Mouse (Mus musculus): ENCODE data around the gene Snap23.
"Not testable (repeated sequence)": the region's sequence is repeated elsewhere in the genome, so short reads cannot be mapped to it uniquely, and the experiment has no call there.

The Snap23 gene

DNA sequence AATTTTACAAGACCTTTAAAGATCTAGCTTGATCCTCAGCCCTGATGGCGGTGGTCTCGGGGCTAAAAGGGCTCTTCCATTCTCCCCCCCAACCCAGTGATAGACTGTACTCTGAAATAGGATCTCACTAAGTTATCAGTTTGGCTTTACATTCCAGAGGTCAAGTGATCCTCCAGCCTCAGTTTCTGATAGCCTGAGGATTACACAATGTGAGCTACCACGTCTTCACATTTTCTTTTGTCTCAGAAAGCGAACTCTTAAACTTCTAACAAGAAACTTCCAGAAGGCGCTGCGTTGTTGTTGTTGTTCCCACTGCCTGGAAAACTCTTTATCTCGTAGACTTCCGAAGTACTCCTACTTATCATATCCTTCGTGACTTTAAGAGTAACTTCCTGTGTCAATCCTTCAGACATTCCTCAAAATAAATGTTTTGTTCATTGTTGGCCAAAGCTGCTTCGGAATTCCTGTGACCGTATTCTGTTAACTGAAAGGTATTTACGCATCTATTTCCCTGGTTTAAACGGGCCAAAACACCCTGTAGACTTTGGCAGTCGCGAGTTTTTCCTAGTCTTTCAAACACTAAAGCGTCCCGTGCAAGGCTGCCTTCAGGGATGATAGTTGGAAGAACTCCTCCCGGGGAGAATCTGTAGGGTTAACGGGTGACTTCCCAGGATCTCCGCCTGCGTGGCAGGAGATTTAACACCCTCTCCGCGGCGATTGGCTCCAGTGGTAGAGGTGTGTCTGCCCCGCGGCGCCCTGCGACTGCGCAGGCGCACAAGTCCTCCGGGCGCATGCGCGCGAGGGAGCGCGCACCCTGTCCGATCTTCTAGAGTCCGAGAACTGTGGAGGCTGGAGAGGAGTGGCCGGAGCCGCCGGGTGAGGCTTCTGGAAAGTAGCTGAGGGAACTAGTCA, at the start of gene Snap23:
Gene Snap23 (plus strand): TSS at position 786 of the 912 bp plus-strand sequence.
- DNase-seq (ENCODE audit: low read depth, low spot score), result peak; percentile 92

GRCm38 (mm10) chr2:120518547-120519210, 48.8 kb upstream of the Snap23 start:
- no peak for DNase-seq (ENCODE audit: low read depth, low spot score)

- DNase-seq (ENCODE audit: low read depth, low spot score), result no peak
Measured at GRCm38 (mm10) chr2:120526771-120527170, 40.7 kb upstream of the Snap23 start.

DNA sequence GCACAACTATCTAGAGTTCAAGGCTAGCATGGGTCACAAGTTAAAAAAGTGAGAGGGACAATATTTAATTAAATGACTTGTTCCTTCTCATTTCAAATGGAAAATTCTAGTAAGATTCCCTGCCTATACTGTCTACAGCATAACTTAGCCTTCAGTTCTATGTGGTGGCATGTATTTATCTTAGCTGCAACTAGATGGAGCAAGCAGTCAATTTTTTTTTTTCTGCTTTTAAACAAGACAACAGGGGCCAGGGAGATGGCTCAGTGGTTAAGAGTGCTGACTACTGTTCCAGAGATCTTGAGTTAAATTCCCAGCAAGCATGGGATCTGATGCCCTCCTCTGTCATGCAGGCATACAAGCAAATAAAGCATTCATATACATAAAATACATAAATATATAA, 37.9 kb upstream of the Snap23 start:
- DNase-seq (ENCODE audit: low read depth, low spot score), result no peak

DNA sequence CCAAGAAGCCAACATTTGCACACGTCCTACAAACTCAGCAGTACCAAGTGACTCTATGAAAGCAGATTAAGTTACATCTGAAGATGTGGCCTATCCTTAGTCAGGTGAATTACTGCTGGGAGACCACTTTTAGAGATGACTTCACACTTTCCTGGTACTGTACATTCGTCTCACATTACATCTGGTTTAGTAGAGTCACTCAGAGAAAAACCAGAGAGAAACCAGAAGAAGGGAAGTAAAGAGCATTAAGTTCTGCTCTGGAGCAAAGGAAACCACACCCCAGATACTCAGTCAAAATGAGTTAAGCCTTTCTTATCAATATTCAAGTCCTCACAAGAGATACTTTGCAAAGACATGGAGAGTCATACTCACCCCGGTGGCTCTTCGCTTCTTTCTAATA, 36.2 kb upstream of the Snap23 start:
- no peak for DNase-seq (ENCODE audit: low read depth, low spot score)

DNA sequence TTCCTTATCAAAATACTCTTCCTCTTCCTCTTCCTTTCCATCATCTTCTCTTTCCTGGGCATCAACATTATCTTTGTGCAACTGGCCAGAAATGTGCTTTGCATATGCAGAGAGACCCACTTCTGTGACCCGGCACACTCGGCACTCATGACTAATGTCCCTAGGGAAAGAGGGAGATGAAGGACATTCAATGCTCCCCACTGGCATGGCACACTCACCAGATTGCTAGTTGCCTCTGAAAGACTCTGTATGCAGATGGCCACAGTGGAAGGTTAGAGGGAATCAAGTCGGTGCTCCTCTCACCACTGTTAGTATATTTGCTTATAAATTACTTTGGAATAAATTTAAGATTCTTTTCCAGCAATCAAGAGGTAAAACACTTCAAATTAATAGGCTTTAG, 28.1 kb upstream of the Snap23 start:
- no peak for DNase-seq (ENCODE audit: low read depth, low spot score)

DNA sequence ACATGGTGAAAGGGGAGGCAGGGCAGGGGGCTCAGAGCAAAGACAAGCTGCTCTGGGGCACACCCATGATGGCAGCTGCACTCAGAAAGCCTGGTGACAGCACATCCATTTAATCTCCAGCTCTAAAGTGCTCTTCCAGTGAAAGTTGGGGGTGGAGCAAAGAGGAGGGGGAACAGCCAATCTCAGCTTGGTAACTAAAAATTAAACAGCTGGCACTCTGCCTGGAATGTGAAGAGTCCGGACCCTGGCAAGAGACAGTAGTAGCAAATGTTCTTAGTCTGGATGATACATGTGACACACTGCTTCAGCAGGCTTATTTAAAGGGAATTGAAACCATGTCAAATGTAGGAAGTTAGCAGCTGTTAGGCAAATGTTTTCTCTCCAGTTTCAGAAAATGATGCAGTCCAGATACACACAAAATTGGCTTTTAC, 27.7 kb upstream of the Snap23 start:
- DNase-seq (ENCODE audit: low read depth, low spot score), result peak; percentile 18

GRCm38 (mm10) chr2:120544732-120545131, 22.7 kb upstream of the Snap23 start:
- DNase-seq (ENCODE audit: low read depth, low spot score), result no peak

DNA sequence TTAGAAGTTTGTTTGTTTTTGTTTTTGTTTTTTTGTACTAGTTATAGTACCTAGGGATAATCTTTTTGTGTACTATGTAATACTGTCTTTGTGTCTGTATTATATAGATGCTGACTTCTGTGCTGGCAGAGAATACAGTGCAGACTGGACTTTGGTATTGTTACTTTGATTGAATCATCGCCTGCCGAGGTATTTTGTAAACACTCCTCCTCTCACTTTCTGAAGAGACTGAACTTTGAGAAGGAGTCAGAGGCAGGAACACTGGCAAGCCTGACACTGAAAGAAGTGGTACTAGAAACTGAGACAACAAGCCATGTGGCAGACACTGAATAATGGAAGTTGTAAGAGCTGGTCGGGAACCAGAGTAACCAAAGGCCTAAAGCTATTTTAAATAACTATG, 10.6 kb upstream of the Snap23 start:
- DNase-seq (ENCODE audit: low read depth, low spot score), result no peak

DNA sequence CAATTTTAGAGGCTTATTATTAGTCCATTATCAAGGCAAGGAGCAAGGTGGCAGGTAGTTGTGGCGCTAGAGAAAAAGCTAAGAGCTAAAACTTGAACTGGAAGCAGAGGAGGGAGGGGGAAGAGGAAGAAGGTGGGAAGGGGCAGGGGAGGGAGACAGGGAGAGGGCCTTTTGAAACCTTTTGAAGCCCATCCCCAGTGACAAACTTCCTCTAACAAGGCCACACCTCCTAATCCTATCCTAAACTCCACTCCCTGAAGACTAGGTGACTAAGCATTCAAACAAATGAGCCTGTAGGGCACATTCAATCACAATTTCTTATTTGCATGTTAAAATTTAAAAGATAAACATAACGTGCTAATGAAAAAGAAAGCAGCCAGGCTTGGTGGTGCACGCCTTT, 8.7 kb upstream of the Snap23 start:
- DNase-seq (ENCODE audit: low read depth, low spot score), result no peak

- no peak for DNase-seq (ENCODE audit: low read depth, low spot score)
Measured at GRCm38 (mm10) chr2:120561524-120561923, 5.9 kb upstream of the Snap23 start.

DNA sequence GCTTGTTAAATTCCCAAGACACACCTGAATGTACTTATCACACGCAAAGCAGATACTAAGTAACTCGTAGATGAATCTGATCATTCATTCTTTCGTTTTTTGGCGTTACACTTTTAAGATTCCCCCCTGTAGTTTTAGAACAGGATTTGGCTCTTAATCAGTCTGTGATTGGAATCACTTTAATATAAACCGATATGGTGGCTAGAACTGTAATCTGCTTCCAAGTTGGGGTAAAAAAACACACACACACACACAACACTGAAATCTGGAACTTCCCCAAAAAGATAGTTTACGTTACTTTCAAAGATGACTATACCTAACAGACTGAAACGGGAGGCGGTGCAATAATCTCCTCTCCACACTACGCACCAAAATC, 4.6 kb upstream of the Snap23 start:
- DNase-seq (ENCODE audit: low read depth, low spot score), result no peak

GRCm38 (mm10) chr2:120563235-120563990, 4.1 kb upstream of the Snap23 start, which contains the start of gene Zfp106:
TSS of gene Zfp106 (minus strand) at chr2:120563843.
- peak; percentile 74 for DNase-seq (ENCODE audit: low read depth, low spot score)

DNA sequence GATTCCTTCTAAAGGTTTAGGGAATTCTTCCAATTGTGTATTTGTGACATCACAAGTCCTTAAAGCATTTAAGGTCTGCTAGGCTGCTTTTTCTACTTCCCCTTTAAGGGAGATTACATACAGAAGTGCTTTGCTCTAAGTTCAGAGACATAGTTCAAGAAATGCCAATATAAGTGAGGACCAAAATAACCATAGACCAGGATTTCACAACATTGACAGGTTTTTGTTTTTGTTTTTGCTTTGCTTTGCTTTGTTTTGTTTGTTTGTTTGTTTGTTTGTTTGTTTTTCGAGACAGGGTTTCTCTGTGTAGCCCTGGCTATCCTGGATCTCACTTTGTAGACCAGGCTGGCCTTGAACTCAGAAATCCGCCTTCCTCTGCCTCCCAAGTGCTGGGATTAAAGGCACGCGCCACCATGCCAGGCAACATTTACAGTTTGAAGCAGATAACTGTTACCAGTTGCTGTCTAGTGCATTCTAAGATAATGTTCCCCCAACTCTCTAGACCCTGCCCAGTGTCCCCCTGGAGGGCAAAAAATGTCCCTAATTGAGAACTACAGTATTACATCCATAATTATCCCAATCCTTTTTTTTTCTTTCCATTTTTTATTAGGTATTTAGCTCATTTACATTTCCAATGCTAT, 2.8 kb upstream of the Snap23 start:
- DNase-seq (ENCODE audit: low read depth, low spot score), result not testable (repeated sequence)

GRCm38 (mm10) chr2:120565363-120565762, 2.1 kb upstream of the Snap23 start:
- DNase-seq (ENCODE audit: low read depth, low spot score), result no peak

DNA sequence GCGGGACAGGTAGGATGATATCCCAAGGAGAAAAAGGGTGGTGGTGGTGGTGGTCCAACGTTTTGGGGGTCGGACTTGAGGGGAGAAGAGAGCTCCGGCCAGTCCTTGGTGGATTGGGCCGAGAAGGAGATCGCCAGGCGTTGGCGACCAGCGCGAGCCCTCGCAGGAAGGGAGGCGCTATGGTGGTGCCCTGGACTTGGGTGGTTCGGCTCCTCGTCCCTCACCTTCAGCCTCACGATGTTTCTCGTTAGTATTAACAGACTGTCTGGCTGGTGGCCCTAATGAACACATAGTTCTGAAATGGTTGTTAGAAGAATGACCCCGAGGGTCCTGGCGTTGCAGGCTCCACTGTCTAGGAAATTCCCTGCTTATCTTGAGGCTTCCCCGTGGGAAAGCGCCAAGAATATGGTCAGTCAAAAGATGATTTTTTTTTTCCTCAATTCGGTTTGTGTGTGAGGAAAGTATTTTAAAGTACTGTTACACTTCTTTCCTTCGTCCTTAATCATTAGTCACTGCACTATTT, 388 bp downstream of the Snap23 start:
- DNase-seq (ENCODE audit: low read depth, low spot score), result no peak

DNA sequence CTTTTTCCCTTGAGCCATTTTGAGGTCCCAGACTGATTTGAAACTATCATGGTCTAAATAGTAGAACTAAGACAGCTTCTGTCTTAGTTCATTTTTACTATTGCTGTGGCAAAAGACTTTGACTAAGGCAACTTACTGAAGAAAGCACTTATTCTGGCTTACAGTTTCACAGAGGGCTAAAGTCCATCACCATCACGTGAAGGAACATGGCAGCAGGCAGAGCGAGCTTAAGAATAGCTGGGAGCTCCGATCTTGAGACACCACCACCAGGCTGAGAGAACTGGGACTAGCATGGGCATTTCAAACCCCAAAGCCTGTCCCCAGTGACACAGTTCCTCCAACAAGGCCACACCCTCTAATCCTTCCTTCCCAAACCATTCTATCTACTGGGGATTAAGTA, 3.6 kb downstream of the Snap23 start:
- no peak for DNase-seq (ENCODE audit: low read depth, low spot score)

DNA sequence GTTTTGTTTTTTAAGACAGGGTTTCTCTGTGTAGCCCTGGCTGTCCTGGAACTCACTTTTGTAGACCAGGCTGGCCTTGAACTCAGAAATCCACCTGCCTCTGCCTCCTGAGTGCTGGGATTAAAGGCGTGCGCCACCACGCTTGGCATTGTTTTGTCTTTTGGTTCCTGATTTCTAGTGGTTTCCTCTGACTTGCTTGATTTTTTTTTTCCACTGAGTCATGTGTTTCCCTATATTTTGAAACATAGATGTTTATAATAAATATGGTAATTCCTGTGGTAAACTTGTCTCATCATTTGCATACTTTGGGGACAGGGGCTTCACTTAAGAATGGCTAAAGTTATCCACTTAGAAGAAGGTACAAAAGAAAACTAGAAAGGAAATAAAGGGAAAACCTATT, 4.7 kb downstream of the Snap23 start:
- DNase-seq (ENCODE audit: low read depth, low spot score), result not testable (repeated sequence)

- DNase-seq (ENCODE audit: low read depth, low spot score), result no peak
Measured at GRCm38 (mm10) chr2:120575121-120575520, 7.7 kb downstream of the Snap23 start.

DNA sequence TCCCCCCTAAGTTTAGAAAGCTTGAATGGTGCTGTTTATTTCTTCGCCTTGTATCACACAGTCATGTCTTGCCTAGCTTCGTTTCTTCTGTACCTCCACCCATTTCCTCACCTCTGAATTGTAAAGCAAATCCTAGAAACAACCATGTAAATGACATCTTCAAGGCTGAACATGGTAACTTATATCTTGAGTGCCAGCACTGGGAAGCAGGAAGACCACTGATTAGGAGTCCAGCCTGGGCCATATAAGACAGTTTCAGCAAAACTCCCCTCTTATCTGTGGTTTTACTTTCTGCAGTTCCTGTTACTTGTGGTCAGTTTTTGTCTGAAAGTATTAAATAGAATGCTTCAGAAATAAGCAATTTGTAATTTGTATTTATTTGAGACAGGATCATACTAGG, 8.5 kb downstream of the Snap23 start:
- no peak for DNase-seq (ENCODE audit: low read depth, low spot score)

GRCm38 (mm10) chr2:120577799-120578198, 10.3 kb downstream of the Snap23 start:
- DNase-seq (ENCODE audit: low read depth, low spot score), result no peak
